Mouse (Mus musculus) left cerebral cortex, postnatal 14 days (tissue): ENCODE measurements around the gene Olfr1277. TPM values are rescaled to one million over a fixed set of nuclear protein-coding genes. Genes with fewer than 3 reads are reported as not detected.

Experiments used
- DNase-seq, 2 experiments: peaks; one replicate each; pipeline ENCODE4 v3.0.0; 2021 to 2022; ENCODE audit warnings: low spot score in 2 of 2, mixed read lengths in 1 of 2
- intact Hi-C: fragments of 180-260 bp; cut with DNase I; formaldehyde crosslinking; loops from one replicate; pipeline ENCODE4 v1.15.1; 2025
- long read RNA-seq, 2 experiments: library from polyadenylated mRNA; stranded (forward); transcript quantifications; one replicate each; pipeline ENCODE4 v2.0.0; 2021
- total RNA-seq, 2 experiments: library from RNA; stranded (reverse); gene quantifications; 2 replicates each; pipeline ENCODE4 v1.2.3; 2021

The Olfr1277 gene
- not detected for total RNA-seq
- long read RNA-seq, experiment 1, result 0 reads
- long read RNA-seq, experiment 2, result 0 reads

- no peak for DNase-seq
- intact Hi-C loops, result no loop called here
Observed at GRCm38 (mm10) chr2:111274006-111274405, at the start of gene Olfr1277. Olfr1277 (minus strand) TSS chr2:111274106.

GRCm38 (mm10) chr2:111313717-111314116 lies 39.8 kb upstream of the Olfr1277 start, which contains the start of gene Olfr1280:
Olfr1280 (plus strand) TSS chr2:111314017.
- intact Hi-C loops, result no loop called here
- DNase-seq, result no peak

DNA sequence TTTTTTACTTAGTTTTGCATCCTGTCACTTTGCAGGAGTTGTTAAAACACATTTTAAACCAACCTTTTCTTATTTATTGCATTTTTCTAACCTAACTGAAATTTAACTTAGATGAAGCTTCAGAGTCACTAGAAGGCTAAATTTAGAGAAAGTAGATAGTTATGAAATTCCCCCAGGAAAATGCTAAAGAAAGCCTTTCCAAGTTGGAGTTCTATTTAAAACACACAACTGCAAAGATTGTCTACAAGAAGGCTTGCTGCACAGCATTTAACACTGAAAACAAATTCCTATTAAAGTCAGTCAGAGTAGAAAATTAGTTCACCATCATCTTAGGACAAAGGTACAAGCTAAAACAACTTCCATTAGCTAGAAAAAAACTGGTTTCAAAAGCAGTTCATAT lies 26.5 kb upstream of the Olfr1277 start, which contains the start of gene Olfr1279:
TSS of gene Olfr1279 (plus strand) at position 262 of the 400 bp plus-strand sequence.
- intact Hi-C loops, result no loop called here
- DNase-seq, result no peak

DNA sequence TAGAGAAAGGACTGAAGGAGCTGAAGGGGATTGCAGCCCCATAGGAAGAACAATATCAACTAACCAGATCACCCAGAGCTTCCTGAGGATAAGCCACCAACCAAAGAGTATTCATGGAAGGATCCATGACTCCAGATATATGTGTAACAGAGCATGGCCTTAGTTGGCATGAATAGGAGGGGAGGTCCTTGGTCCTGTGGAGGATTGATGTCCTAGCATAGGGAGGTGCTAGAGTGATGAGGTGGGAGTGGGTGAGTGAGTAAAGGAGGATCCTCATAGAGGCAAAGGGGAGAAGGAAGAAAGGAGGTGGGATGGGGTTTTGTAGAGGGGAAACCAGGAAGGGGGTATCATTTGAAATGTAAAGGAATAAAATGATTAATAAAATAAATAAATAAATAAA lies 24.6 kb upstream of the Olfr1277 start:
- intact Hi-C loops, result no loop called here
- no peak for DNase-seq

- no peak for DNase-seq
- intact Hi-C loops, result no loop called here
Observed at GRCm38 (mm10) chr2:111289836-111290235, 15.9 kb upstream of the Olfr1277 start, which contains the start of gene Olfr1278. Olfr1278 (plus strand) TSS chr2:111290136.

DNA sequence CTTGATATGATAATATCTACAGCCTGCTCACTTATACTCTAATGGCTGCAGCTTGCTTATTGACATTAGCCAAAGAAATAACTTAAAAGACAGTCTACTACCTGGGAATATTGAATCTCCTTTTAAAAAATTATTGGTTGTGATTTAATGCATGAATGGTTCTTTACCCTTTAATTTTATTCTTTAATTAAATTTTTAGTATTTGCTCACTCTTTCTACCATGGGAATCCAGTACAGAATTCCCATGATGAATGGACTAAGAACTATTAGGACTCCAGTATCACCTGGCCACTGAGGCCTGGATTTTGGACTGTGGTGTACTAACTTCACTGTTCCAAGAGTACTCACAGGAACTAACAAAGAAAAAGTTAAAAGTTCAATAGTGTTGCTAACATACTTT lies 19.7 kb downstream of the Olfr1277 start, which contains the start of gene Olfr1276:
TSS of gene Olfr1276 (plus strand) at position 301 of the 400 bp plus-strand sequence.
- no peak for DNase-seq
- intact Hi-C loops, result no loop called here

DNA sequence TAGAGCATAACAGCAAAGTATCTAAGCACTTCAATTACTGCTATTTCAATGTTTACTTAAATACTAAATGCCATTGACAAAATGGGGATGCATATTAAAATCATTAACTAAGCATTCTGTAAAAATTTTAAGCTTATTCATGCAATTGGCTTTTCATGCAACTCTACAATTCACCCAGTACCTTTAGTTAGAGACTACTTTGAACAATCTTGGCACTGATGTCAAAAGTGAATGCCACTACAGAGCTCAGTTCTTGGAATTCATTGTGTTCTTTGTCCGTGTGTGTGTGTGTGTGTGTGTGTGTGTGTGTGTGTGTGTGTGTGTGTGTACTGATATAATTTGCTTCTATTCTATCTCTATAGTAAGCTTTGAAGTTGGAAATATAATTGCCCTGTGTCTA lies 38.7 kb downstream of the Olfr1277 start, which contains the start of gene Olfr1275:
TSS of gene Olfr1275 (minus strand) at position 101 of the 400 bp plus-strand sequence.
- intact Hi-C loops, result no loop called here
- DNase-seq, result no peak

- no peak for DNase-seq
- intact Hi-C loops, result no loop called here
Observed at GRCm38 (mm10) chr2:111229502-111229901, 44.4 kb downstream of the Olfr1277 start, which contains the start of gene 4930430A15Rik. 4930430A15Rik (minus strand) TSS chr2:111229602.

Other genes starting within 250 kb of the Olfr1277 start
- not detected for gene Gm13941, start 168.1 kb downstream of the Olfr1277 start, total RNA-seq
- not detected for gene Gm15130, start 121.2 kb downstream of the Olfr1277 start, total RNA-seq
- gene 4930430A15Rik, start 44.5 kb downstream of the Olfr1277 start, total RNA-seq, result not detected
- not detected for gene Olfr1275, start 38.8 kb downstream of the Olfr1277 start, total RNA-seq
- gene Olfr1276, start 19.6 kb downstream of the Olfr1277 start, total RNA-seq, result not detected
- not detected for gene Olfr1278, start 16.0 kb upstream of the Olfr1277 start, total RNA-seq
- gene Olfr1279, start 26.5 kb upstream of the Olfr1277 start, total RNA-seq, result not detected
- gene Olfr1280, start 39.9 kb upstream of the Olfr1277 start, total RNA-seq, result not detected
- gene Olfr1281, start 52.4 kb upstream of the Olfr1277 start, total RNA-seq, result not detected
- gene Olfr1282, start 62.0 kb upstream of the Olfr1277 start, total RNA-seq, result not detected
- not detected for gene Olfr1283, start 92.7 kb upstream of the Olfr1277 start, total RNA-seq
- not detected for gene Olfr1284, start 101.4 kb upstream of the Olfr1277 start, total RNA-seq
- gene Olfr1286, start 149.0 kb upstream of the Olfr1277 start, total RNA-seq, result not detected
- gene Olfr1287, start 175.0 kb upstream of the Olfr1277 start, total RNA-seq, result not detected
- not detected for gene Olfr1288, start 200.0 kb upstream of the Olfr1277 start, total RNA-seq
- gene Olfr1289, start 206.7 kb upstream of the Olfr1277 start, total RNA-seq, result not detected
- not detected for gene Olfr1290, start 219.7 kb upstream of the Olfr1277 start, total RNA-seq
- gene Olfr1291-ps1, start 223.1 kb upstream of the Olfr1277 start, total RNA-seq, result not detected